Mouse (Mus musculus): ENCODE data around the gene Hivep3.

The Hivep3 gene

DNA sequence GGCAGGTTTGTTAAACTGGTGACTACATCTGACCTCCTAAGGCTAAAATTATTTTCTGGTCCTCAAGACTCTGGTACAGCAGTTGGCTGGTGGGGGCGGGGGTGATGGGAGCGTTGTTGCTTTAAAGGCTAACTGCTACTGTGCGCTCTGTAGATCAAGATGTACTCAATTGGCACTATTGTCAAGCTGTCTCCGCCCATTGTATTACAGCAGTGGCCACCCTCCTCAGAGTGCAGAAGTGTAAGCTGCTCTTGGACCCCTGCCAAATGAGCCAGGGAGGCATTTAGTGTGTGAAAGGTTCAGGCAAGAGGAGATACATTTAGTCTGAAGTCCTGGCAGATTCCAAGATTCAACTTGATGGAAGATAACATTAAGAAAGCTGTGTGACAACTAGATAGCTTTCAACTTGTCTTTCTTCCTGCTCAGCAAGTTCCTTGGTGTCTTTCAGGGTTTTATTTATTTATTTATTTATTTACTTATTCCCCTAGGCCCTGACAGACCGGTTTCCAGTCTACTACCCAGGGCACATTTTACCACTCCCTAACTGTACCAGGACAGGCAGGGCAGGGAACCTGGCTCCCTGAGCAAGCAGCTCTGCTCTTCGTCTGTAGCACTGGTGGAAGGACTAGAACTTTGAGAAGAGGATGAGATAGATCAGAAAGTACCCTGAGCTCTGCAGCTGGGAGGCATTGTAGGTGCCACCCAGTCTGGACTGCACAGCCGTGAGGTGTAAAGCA lies 83.2 kb downstream of the Hivep3 start:
- DNase-seq (ENCODE audit: low spot score): no peak

DNA sequence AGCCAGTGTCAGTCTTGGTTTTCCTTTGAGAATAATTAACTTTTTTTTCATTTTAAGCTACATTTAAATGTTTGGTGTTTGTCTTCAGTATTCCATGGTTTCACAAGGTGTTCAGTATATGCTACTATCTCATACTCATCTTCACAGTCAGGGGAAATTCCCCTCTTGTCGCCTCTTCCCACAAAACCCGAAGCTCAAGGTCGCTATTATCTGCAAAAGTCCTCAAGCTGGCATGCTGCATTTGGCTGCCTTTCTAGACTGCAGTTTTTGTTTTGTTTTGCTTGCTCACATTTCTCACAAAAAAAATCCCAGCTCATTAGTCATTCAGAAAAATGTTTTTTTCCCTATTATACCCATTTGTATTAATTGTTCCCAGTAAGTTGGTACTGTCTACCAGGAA lies 92.4 kb downstream of the Hivep3 start:
- no peak for DNase-seq (ENCODE audit: low spot score)

DNA sequence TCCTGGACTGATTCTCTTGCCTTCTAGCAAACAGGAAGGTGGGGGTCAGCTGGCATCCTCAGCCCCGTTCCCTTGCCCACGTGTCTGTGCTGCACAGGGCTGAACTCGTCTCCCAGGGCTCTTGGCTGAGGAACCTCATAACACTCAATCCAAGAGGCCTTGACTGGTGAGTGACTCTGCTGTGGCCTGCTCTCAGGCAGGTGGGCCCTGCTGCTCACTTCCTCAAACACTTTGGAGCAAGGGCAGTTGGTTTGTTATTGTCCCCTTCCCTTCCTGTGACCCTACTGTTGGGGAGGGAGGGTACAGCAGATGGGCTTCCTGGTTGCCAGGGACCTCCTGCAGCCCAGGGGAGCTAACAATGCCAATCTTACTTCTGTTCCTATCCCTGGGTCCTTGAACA lies 94.8 kb downstream of the Hivep3 start:
- DNase-seq (ENCODE audit: low spot score): no peak

DNA sequence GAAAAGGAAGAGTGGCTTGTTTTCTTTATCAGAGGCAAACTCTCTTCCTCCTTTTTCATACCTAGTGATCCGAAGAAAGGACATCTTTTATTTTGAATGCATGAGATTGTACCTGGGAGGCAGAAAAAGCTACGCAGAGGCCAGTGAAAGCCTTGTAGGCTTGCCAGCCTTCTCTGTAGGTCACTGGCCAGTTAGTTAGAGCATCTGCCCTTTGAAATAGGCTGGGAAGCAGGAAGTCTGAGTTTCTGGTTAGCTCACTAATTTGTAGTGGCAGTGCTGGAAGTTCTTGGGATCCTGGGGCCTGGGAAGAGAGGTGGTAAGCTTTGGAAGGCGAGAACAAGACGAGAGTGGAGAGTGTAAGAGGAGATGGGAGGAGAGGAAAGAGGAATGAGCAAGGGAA lies 95.4 kb downstream of the Hivep3 start:
- DNase-seq (ENCODE audit: low spot score): no peak

DNA sequence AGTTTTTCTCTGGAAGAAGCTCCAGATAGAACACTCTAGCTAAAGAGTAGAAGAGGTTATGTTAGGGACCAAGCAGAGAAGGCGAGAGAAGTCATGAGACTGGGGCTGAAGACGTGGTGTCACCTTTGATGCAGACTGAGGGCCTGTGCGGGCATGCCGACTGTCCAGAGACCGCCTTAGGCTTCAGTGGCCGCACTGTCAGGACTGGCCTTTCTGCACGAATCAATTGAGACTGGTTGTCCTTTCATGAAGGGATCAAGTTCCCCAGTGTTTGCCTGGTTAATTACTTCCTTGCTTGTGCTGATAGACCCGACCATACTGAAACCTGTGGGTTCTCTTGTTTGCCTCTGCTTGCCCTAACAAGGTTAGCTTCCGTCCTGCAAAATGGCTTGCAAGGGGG lies 99.7 kb downstream of the Hivep3 start:
- DNase-seq (ENCODE audit: low spot score): no peak

DNA sequence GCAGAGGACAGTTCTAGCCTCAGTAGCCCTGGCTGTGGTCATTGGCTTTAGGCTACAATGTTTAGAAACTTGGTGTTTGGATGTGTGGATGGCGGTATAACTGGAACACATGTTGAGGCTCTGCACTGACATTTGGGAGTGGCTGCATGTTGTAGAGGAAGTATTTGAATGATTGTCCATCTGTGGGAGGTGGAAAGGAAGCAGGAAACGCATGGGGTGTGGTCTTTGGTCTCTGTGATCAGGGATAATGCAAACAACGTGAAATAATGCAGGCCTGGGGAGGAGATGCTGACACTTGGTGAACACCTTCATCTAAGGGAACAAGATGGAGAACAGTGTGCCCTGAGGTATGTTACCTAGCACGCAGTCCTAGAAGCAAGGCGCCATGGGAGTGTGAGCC lies 100.3 kb downstream of the Hivep3 start:
- no peak for DNase-seq (ENCODE audit: low spot score)

DNA sequence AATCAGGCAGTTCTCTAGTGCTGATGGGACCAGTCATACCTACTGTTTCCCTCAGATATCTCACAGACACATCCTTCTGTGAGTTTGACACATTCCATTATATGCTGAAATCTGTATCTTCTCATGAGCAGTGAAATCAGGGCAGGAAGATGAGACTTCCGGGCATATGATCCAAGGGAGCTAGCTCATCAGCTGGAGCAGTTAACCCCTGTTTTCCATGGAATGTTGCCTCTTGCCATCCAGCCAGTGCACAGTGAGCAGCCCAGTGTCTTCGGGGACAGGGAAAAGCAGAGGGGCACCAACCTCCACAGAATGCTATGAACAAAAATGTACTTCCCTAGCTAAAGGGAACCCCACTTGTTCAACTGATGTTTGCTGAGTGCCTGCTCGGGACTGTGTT lies 102.6 kb downstream of the Hivep3 start:
- DNase-seq (ENCODE audit: low spot score): no peak

DNA sequence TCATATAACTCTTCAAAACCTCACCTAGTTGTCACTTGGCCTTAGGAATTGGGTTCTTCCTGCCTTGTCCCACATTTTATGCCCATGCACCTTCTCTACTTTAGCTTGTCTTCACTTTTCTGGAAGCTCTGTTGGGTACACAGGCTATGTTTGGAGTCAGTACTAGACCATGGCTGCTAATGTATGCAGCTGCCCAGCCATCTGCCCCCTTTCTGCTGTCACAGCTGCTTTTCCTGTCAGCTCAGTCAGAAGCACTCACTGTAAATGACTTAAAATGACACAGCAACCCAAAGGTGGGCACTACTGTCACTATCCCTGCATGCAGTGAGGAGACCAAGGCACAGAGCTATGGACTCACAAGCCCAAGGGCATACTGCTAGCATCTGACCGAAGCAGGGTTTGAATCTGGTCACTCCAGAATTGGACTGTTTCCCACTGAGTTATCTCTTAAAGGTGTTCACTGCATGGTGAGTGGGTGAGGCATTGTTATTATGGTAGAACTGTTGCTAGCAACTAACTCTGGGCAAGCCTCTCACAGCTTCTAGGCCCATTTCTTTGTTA lies 104.0 kb downstream of the Hivep3 start:
- no peak for DNase-seq (ENCODE audit: low spot score)

DNA sequence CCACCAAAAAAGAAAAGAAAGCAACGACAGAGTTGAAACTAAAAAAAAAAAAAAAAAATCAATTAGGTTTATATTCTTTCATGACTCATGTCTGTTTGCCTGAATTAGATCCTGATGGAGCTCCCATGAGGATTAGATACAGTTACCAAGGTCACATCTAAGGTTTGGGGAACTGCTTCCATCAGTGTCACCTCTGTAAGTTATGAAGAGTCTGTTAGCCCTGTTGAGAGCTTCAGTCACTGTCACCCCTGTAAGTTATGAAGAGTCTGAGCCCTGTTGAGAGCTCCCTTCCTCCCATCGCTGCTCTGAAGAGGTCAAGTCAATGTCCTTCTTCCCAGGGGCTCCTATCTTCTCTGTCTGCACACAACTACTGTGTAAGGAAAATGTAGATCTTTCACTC lies 104.7 kb downstream of the Hivep3 start:
- DNase-seq (ENCODE audit: low spot score): no peak

DNA sequence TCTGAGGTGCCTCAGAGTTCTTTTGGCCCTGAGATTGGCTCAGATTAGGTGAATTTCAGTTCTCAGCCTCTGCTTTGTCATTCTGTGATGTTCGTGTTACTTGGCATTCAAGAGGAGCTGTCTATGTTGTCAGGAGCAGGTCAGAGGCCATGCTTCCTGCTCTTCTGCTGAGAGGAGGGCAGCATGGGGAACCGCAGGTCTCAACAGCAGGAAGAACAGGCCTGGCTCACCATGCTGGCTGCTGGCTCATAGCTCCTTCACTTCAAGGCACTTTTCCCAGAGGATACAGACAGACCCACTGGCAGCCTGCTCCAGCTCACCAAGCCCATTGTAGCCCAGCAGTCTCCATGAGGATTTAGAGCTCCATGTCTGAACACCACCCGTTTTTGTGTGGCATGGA lies 109.7 kb downstream of the Hivep3 start:
- no peak for DNase-seq (ENCODE audit: low spot score)

DNA sequence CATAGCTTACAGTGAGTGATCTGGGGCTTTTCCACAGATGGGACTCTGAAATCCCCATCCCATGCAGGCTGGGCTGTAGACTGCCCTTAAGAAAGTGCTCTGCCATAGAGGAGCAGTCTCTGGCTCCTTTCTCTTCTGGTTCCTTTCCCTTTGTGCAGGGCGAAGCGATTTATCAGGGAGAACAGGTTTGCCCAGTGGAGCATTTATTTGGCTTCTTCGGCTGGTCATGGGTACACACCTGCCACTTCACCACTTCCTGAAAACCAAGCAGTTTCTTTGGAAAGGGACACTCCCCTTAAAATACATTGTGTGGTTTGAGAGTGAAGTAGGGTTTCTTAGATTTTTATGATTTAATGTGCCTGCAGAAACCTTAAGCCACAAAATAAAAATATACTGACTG lies 110.7 kb downstream of the Hivep3 start:
- no peak for DNase-seq (ENCODE audit: low spot score)

DNA sequence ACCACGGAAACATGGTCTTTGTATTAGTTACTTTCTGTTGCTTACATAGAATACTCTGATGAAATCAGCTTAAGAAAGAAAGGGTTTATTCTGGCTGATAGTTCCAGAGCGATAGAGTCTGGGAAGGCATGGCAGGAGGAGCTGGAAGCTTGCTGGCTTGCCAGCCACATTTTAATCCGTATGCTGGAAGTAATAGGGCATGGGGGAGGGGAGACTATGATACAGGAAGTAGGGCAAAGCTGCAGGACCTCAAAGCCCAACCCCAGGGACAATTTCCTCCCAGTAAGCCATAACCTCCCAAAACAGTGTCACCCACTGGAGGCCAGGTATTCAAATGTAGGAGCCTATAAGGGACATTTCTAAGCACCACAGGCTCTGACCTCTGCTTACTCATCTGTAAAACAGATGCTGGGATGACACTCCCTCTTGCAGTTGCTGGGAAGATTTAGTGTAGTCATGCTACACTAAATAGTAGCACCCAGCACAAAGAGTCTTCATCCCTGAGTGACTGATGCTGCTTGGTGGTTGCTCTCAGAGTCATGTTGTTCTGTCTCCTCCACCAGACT lies 112.1 kb downstream of the Hivep3 start:
- no peak for DNase-seq (ENCODE audit: low spot score)

DNA sequence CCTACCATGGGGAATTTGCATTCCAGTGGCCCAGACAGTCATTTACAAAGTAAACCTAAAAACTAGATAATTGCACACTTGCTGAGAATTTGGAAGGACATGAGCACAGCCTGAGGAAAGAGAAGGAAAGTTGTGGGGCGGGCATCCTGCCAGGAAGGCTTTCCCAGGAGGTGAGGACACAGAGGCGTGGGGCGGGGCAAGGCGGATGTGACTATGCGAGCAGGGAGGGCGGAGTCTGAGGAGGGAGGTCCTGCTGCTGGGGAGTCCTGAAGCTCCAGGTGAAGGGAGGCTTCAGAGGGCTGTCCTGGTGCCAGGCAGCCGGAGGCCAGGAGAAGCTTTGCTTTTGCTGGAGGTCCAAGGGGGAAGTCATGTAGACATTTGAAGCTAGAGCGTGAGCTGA lies 118.9 kb downstream of the Hivep3 start:
- no peak for DNase-seq (ENCODE audit: low spot score)

DNA sequence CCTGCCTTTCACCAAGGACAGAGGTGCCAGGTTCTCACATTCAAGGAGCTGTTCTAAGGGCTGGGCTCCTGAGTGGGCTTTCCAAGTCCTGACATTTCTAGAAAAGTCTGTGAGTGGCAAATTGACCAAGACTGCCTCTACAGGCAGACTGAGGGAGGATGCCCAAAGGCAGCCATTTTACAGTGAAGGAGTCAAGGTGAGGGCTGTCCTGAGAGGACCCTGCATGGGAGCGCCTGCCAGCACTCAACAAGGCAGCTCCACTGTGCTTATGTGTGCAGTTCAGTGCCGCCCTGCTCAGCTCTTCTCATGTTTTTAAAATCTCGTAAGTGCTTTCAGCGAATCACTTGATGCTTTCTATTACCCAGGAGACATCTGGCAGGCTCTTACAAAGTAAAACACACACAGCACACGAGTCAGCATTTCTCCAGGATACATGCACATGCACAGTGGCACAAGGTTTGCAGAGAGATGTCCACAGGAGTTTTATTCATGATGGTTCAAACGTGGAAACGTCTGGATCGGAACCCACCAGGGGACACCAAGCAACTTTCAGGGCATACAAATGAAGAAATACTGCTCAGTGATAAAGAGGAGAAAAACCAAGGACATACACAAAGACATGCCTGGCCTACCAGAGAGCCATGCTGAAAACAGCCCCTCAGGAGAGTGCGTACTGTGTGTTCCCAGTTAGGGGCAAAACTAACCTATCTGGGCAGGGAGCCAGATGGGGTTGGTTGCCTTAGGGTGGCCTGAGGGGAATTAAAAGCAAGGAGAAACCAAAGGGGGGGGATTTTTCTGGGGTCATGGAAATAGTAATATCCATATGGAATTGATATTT lies 120.9 kb downstream of the Hivep3 start:
- no peak for DNase-seq (ENCODE audit: low spot score)

DNA sequence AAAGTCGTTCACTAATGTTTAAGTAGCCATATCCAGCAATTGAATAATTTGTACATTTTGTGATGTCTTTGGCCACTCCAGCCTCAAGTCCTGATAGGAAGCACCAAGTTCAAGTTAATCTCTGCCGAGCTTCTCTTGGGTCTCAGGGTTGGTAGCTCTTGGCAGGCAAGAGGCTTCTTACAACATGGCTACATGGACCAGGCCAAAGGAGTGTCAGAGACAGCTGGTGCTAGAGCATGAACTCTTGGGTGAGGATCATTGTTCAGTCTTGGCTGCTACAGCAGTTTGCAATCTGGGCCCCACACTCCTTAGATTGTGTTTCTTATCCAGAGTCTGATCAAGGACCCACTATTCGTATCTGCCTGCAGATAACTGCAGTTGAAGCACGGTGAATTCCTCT lies 125.9 kb downstream of the Hivep3 start:
- no peak for DNase-seq (ENCODE audit: low spot score)

DNA sequence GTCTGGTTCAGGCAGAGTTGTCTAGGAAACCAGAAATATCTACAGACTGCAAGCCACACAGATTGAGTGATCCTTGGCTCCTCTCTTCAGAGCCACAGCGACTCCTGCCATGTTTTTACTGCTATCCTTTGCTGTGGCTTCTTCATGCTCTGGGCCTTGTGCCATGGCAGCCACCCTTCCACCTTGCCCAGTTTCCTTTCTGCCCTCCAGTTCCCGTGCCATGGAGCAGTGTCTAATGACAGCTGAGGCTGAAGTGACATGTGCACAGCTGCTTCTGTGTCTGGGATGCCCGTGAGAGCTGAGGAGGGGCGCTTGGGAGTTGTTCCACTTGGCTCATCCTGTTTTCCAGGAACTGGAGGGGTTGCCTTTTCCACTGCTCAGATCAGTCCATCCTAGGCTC lies 127.4 kb downstream of the Hivep3 start:
- no peak for DNase-seq (ENCODE audit: low spot score)

DNA sequence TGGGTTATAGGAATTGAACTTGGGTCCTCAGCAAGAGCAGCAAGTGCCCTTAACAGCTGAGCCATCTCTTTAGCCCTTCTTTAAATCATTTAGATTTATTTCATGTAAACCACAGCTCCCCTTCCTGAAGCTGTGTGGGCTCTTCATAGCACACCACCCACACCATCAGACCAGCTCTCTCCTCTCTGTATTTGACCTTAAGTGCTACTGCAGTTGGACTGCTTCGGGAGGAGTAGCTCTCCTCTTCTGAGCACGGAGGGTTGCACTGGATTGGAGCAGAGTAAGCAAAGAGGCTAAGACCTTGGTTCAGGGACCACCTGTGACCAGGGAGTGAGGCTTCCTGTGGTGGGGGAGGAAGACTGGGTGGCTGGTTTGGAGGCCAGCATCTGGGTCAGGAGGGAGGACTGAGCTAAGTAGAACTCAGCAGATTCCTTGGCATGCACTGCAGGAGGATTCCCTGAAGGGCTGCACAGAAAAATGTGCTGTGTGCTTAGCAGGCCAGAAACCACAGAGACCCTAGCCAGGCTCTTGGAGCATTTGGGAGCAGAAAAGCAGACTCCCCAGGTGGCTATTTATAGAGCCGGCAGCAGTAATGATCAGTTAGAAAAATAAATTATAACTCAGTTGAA lies 132.4 kb downstream of the Hivep3 start:
- no peak for DNase-seq (ENCODE audit: low spot score)

DNA sequence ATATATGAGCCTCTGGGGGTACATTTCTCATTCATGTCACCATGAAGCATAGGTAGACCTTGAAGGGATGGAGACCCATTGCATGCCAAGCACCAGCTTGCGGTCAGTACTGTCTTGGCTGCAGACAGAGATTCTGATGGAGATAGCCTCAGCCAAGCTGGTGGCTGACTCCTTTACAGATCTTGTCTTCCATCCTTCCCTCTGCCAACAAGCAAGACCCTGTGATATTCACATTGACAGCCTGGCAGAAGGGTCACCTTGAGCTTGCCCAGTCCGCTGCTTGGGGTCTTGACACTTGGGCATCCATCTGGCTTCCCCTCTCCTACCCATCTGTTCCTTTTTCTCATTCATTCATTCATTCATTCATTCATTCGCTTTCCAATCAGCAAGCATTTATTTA lies 133.5 kb downstream of the Hivep3 start:
- DNase-seq (ENCODE audit: low spot score): no peak

DNA sequence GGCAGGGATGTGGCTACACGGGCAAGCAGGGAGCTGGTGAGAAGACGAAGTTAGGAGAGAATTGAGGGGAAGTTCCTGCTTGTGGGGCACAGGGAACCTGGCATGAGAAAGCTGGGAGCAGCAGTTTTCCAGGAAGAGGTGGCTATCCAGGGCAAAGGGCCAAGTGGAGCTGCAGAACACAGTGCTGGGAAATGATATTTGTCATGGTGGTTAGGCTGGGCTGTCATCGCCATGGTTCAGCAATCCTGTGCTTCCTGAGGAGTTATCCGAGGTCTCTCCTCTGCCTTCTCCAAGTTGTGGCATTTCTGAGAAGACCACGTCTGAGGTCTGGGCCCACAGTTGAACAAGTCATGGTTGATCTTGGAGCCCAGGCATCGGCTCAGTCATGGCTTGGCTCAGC lies 136.8 kb downstream of the Hivep3 start:
- no peak for DNase-seq (ENCODE audit: low spot score)

DNA sequence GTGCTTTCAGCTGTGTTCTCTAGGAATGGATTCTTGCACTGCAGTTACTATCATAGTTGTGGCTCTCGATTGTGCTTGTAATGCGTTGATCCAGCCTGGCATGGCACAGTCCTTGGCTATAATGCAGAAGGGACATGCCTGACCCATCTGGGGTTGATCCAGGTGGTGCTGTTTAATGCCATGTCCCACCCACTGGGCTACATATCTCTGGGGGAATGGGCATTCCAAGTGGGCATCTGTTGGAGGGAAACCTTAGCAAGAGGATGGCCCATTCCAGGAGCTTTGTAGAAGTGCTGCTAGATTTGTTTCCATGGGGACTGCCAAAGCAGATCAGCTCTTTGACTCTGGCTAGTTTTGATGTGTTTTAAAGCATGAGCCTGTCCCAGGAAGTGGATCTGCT lies 137.9 kb downstream of the Hivep3 start:
- DNase-seq (ENCODE audit: low spot score): no peak

DNA sequence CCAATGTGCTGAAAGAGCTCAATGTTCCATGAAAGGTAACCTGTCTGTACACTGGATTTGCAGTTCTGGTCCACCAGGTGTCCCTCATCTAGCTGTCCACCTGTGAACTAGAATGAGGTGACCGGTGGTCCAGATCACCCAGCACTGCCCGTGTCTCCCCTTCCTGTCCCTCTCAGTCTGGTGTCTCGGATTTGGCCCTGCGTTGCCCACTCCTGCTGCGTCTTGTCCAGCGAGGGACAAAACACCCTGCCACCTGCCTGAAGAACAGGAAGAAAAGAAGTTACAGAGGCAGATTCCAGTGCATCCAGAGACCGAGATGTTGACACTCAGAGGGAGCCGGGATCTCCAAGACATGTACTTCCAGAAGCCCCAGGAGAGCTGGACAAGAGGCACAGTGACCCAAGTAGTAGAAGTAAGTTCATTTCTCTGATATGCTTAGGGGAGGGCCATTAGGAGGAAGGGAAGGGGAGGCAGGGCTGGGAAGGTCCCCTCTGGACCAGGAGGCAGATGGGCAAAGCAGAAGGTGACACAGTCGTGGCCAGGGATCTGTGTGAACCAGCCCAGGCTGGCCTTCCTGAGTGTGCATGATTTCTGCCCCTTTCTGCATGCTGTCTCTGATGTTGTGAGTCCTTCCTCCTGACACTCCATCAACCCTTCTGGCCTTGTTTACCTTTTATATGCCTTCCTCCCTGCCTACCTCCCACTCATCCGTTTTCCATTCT lies 138.4 kb downstream of the Hivep3 start:
- DNase-seq (ENCODE audit: low spot score): no peak

DNA sequence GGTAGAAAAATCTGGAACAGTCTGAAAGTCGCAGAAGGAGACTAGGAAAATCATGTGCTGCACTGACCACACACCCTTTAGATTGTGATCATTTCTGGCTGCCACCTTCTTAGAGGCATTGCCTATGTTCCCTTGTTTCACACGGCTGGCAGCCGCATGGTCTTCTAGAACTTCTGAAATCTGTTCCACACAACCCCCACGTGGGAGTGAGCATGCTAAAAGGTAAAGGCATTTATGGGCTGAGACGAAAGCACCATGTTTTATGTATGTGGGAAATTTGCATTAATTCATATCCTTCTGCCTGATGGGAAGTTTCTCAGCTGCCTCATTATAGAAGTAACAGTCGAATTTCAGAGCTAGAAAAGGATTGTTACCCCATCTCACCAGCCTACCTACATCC lies 140.4 kb downstream of the Hivep3 start:
- no peak for DNase-seq (ENCODE audit: low spot score)

All from urinary bladder, postnatal 10 days (tissue).